Mouse (Mus musculus) heart, embryonic 11.5 days (tissue): ENCODE measurements at regions not wholly inside any gene's neighbourhood (a gene's known extent, or its start where the extent isn't known, plus 50 kb on each side); places are given as distances from the start of the nearest gene placed in this dataset.

Experiments
- ATAC-seq: fragments of 200-750 bp; cut with Nextera tagmentation; replicated peaks from 2 replicates; pipeline ENCODE4 v1.8.0; 2017; ENCODE audit warnings: moderate library complexity; ENCODE audit not compliant: insufficient number of reproducible peaks, low FRiP score, low TSS enrichment
- H3K27ac ChIP-seq: fragments of 300-500 bp; sonication (generic); 2 replicates; pipeline ENCODE4 v1.5.1; 2014; ENCODE audit warnings: mild to moderate bottlenecking, low read depth, low read length
- H3K27me3 ChIP-seq: fragments of 300-500 bp; sonication (generic); 2 replicates; pipeline ENCODE4 v1.6.1; 2014; ENCODE audit warnings: mild to moderate bottlenecking, low read length, mixed read lengths; ENCODE audit not compliant: control insufficient read depth, insufficient read depth
- H3K36me3 ChIP-seq: fragments of 300-500 bp; sonication (generic); 2 replicates; pipeline ENCODE4 v1.6.1; 2014; ENCODE audit warnings: mild to moderate bottlenecking, low read length, moderate library complexity, mixed read lengths; ENCODE audit not compliant: control insufficient read depth, insufficient read depth
- H3K4me1 ChIP-seq: fragments of 300-500 bp; sonication (generic); 2 replicates; pipeline ENCODE4 v1.6.1; 2014; ENCODE audit warnings: low read length; ENCODE audit not compliant: control insufficient read depth, insufficient read depth
- H3K4me2 ChIP-seq: fragments of 300-500 bp; sonication (generic); 2 replicates; pipeline ENCODE4 v1.6.1; 2014; ENCODE audit warnings: mild to moderate bottlenecking, moderate library complexity
- H3K4me3 ChIP-seq: fragments of 300-500 bp; sonication (generic); 2 replicates; pipeline ENCODE4 v1.5.1; 2014; ENCODE audit warnings: low read depth, low read length
- H3K9ac ChIP-seq: fragments of 300-500 bp; sonication (generic); 2 replicates; pipeline ENCODE4 v1.6.1; 2014; ENCODE audit warnings: mild to moderate bottlenecking, low read depth, low read length, moderate library complexity
- H3K9me3 ChIP-seq: fragments of 300-500 bp; sonication (generic); replicated peaks from 2 replicates; pipeline ENCODE4 v1.6.1; 2016; ENCODE audit warnings: low read length; ENCODE audit not compliant: control insufficient read depth
- WGBS: fragments of 180-500 bp; shearing (Covaris S2); extraction: QIAGEN DNeasy Blood & Tissue Kit; methylation state at CpG from one replicate; pipeline ENCODE4 v1.1.7; 2014; ENCODE audit not compliant: insufficient replicate concordance; 5-methylcytosine and 5-hydroxymethylcytosine counted together

DNA sequence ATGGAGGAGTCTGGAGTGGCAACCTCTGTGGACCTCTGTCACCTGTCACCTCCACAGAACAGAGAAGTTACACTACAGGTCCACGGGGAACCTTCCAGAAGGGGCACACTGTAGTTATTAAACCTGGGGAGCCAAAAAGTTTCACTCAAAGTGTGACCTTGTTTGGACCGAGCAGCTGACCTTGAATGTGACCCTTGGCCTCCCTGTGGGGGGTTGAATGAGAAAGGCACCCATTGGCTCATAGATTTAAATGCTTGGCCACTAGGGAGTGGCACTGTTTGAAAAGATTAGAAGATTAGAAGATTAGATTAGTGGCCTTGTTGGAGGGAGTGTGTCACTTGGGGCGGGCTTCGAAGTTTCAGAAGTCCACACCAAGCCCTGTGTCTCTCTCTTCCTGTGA, 160.3 kb upstream of the Igsf21 start:
- 73% methylated on average over 4 of the region's 4 CpGs for WGBS
- Histone ChIP-seq H3K9me3 (no peaks in the 10 kb centered on the region), H3K4me3 (no peak overlapping the region), H3K9ac (no peak overlapping the region), H3K27ac (no peak overlapping the region), H3K4me2 (no peak overlapping the region), H3K4me1 (no peaks in the 10 kb centered on the region), H3K36me3 (no peaks in the 10 kb centered on the region), H3K27me3 (no peaks in the 10 kb centered on the region)
- no peak for ATAC-seq

DNA sequence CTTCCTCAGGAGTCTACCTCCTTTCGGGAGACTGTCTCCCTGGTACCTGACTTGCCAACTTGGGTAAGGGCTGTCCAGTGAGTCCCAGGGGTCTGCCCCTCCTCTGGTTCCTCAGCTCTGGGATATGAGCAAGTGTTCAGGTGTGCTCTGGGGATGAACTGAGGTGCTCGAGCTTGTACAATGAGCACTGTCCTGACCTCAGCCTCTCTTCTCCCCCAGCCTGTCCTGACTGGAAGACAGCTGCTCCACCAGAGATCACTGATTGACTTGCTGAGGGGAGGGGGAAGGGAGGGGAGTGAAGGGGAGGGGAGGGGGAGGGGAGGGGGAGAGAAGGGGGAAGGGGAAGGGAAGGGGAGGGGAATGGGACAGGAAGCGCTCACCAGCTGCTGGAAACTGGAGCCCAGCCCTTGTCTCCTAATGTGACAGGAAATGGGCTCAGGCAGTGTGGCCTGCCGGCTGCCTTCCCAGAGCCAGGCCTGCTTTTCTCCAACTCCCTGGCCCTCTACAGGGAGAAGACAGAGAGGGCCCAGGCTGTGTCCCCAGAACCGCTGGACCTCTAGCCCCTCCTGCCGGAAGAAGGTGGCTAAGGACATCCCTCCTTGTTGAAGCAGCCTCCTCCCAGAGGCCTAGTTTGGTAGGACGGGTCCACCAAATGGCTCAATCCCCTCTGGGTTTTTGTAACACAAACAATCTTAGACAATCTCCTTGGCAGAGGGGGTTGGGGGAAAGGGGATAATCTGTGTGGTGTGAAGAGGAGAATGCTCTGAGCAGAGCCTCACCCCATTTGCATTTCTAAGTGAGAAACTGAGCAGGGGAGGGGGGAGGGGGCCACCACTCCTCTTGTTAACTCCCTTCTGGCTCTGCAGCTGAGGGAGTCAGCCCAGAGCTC, 159.7 kb upstream of the Igsf21 start:
- H3K4me3 ChIP-seq = no peak overlapping the region
- no peaks in the 10 kb centered on the region for H3K27me3 ChIP-seq
- no peaks in the 10 kb centered on the region for H3K4me1 ChIP-seq
- H3K36me3 ChIP-seq = no peaks in the 10 kb centered on the region
- H3K9me3 ChIP-seq = no peaks in the 10 kb centered on the region
- H3K9ac ChIP-seq = no peak overlapping the region
- 20% methylated on average over 7 of the region's 7 CpGs for WGBS
- ATAC-seq = 0 out of 2 replicates have a peak, but pooled peaks have one; percentile 42
- no peak overlapping the region for H3K4me2 ChIP-seq
- no peak overlapping the region; the same call in 1 of the 2 replicates for H3K27ac ChIP-seq

DNA sequence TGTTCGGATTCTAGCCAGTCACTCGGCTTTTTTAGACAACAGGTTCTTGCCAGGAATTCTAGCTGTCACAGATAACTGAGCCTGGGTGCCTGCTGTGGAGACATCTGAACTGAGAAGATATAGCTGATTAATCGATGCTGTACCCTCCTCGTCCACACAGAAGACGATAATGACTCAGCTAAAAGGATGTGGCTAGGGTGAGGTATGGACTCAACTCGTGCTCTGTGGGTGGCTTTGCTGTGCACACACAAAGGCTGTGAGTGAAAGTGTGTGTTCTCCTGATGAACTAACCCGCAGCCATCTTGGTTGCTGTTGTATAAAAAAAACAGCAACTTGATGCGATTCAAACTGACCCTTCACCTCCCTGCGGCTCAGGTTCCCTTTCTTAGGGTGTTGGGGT, 158.8 kb upstream of the Igsf21 start:
- H3K27ac ChIP-seq = no peak overlapping the region
- 55% methylated on average over 9 of the region's 9 CpGs for WGBS
- H3K4me3 ChIP-seq = no peak overlapping the region
- H3K27me3 ChIP-seq = no peaks in the 10 kb centered on the region
- H3K9ac ChIP-seq = no peak overlapping the region
- H3K4me1 ChIP-seq = no peaks in the 10 kb centered on the region
- no peak for ATAC-seq
- H3K9me3 ChIP-seq = no peaks in the 10 kb centered on the region
- H3K4me2 ChIP-seq = no peak overlapping the region
- H3K36me3 ChIP-seq = no peaks in the 10 kb centered on the region

DNA sequence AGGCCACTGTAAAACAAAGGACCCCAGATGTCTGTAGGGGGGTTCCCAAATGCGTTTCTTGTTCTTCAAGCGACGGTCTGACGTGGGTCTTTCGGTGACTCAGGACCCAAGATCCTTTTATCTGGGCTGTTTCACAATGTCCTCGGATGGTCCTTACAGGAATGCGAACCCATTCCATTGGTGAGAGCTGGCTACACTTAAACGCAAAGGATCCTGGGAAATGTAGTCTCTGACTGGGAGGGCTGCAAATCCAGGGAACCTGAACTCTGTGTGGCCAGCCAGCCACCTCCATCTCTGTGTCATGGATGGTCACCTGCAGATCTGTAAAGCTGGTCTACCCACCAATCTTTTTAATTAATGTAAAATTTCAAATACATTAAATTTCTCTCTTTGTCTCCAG, 156.5 kb upstream of the Igsf21 start:
- whole genome bisulfite sequencing = 32% methylated on average over 8 of the region's 8 CpGs
- no peaks in the 10 kb centered on the region for H3K4me1 ChIP-seq
- no peaks in the 10 kb centered on the region for H3K9me3 ChIP-seq
- H3K27ac ChIP-seq = no peak overlapping the region
- no peak overlapping the region for H3K4me2 ChIP-seq
- H3K4me3 ChIP-seq = no peak overlapping the region
- H3K27me3 ChIP-seq = no peaks in the 10 kb centered on the region
- H3K9ac ChIP-seq = no peak overlapping the region
- H3K36me3 ChIP-seq = no peaks in the 10 kb centered on the region
- ATAC-seq = no peak

DNA sequence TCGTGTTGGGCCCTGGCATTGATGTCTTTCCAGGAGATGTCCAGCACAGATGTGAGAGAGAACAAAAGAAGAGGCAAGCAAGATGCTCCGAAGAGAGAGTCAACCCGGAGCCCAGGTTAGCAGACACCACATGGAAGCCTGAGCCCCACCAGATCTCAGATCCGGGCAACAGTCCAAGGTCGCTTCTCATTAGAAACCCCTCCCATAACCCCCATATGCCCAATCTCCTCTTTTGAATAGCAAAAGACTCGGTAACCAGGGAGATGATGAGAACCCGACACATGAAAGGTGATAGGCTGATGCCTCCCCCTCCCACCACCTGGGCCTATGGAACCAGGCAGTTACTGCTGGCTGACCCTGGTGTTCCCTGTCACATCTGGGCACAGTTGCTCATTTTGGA, 155.7 kb upstream of the Igsf21 start:
- H3K36me3 ChIP-seq = no peaks in the 10 kb centered on the region
- no peaks in the 10 kb centered on the region for H3K9me3 ChIP-seq
- no peaks in the 10 kb centered on the region for H3K4me1 ChIP-seq
- no peak for ATAC-seq
- no peaks in the 10 kb centered on the region for H3K27me3 ChIP-seq
- 74% methylated on average over 7 of the region's 7 CpGs for WGBS
- no peak overlapping the region for H3K27ac ChIP-seq
- H3K4me3 ChIP-seq = no peak overlapping the region
- H3K9ac ChIP-seq = no peak overlapping the region
- H3K4me2 ChIP-seq = no peak overlapping the region

DNA sequence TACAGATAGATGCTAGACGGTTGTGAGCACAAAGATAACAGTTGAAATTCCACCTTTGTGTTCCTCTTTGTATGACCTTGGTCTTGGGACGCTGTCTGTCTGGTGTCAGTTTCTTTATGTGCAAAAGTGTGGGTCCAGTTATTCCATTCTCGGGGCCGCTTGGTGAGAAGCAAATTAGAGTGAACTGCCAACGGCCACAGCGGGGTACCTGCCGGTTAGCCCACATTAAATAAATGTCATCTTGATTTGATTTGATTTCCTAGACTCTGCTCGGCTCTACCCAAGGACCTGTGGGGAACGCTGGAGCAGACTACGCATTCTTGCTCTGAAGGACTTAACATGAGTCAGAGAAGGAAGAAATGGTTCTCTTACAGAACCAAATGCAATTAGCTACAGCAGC, 155.0 kb upstream of the Igsf21 start:
- Histone ChIP-seq H3K36me3 (no peaks in the 10 kb centered on the region), H3K9me3 (no peaks in the 10 kb centered on the region), H3K27me3 (no peaks in the 10 kb centered on the region), H3K4me1 (no peaks in the 10 kb centered on the region), H3K4me3 (no peak overlapping the region), H3K9ac (no peak overlapping the region), H3K27ac (no peak overlapping the region), H3K4me2 (no peak overlapping the region)
- WGBS = 83% methylated on average over 10 of the region's 10 CpGs
- no peak for ATAC-seq

DNA sequence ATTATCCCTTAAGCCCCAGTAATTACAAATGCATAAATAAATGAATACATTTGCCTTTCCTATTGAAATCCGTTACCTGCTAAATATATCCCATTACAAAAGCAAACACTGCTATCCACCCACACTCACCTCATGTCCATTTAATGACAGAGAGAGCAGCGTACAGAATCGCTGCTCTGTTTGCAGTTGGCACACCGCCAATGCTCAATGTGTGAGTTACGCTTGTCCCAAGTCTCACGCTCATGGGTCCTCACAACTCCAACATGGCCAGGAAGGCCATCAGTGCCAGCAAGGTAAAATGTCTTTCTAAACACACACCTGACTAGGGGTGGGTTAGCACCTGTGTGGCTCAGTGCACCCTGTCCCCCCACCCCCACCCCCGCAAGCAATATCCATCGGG, 150.0 kb upstream of the Igsf21 start:
- peaks cover 2% of the 10 kb centered on the region; the same call in 1 of the 2 replicates for H3K27me3 ChIP-seq
- H3K9ac ChIP-seq = no peak overlapping the region
- H3K4me3 ChIP-seq = no peak overlapping the region
- no peaks in the 10 kb centered on the region for H3K9me3 ChIP-seq
- H3K4me1 ChIP-seq = peaks cover 5% of the 10 kb centered on the region; the same call in 1 of the 2 replicates
- no peaks in the 10 kb centered on the region for H3K36me3 ChIP-seq
- no peak overlapping the region for H3K4me2 ChIP-seq
- 74% methylated on average over 8 of the region's 8 CpGs for WGBS
- no peak for ATAC-seq
- no peak overlapping the region for H3K27ac ChIP-seq

DNA sequence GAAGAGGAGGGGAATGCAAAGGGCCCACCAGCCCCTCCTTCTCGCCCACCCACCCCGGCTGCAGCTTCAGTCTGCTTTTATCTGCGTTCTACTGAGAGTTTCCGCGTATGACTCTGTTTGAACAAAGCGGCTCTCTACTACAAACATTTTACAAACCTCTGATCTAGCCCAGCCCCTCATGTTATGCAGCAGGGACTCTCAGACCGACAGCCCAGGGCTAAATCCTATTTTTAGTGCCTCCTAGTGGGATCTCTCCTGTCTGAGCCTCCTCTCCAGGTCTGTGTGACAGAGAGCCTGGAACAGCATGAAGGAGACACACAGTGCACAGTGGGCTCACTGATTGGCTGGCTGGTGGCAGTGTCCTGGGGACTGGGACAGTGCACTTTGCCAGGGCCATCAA, 145.7 kb upstream of the Igsf21 start:
- H3K27me3 ChIP-seq = peaks cover 13% of the 10 kb centered on the region
- H3K9me3 ChIP-seq = no peaks in the 10 kb centered on the region
- H3K4me1 ChIP-seq = peaks cover 5% of the 10 kb centered on the region; the same call in 1 of the 2 replicates
- H3K27ac ChIP-seq = no peak overlapping the region
- H3K36me3 ChIP-seq = no peaks in the 10 kb centered on the region
- H3K4me3 ChIP-seq = no peak overlapping the region
- no peak overlapping the region for H3K4me2 ChIP-seq
- no peak for ATAC-seq
- H3K9ac ChIP-seq = no peak overlapping the region
- 32% methylated on average over 7 of the region's 7 CpGs for WGBS
